Mouse (Mus musculus) stomach, embryonic 14.5 days (tissue): Measurements from ENCODE around the gene Nop10. TPM values are rescaled to one million over a fixed set of nuclear protein-coding genes. Genes with fewer than 3 reads are reported as not detected.

ENCODE experiments used
- ATAC-seq: fragments of 200-750 bp; cut with Nextera tagmentation; 2 replicates; pipeline ENCODE4 v1.8.0; 2017; ENCODE audit warnings: low read depth, moderate TSS enrichment; ENCODE audit not compliant: insufficient number of reproducible peaks, insufficient read depth, low FRiP score
- H3K27ac ChIP-seq: fragments of 300-500 bp; sonication (generic); 2 replicates; pipeline ENCODE4 v1.5.1; 2014; ENCODE audit warnings: mild to moderate bottlenecking, low read length, moderate library complexity, mixed read lengths
- H3K27me3 ChIP-seq: fragments of 300-500 bp; sonication (generic); 2 replicates; pipeline ENCODE4 v1.6.1; 2014; ENCODE audit warnings: low read length, control low read depth, mixed read lengths; ENCODE audit not compliant: control insufficient read depth, insufficient read depth
- H3K36me3 ChIP-seq: fragments of 300-500 bp; sonication (generic); 2 replicates; pipeline ENCODE4 v1.6.1; 2014; ENCODE audit warnings: mild to moderate bottlenecking, control low read depth, low read length, moderate library complexity, mixed read lengths; ENCODE audit not compliant: control insufficient read depth, insufficient read depth
- H3K4me1 ChIP-seq: fragments of 300-500 bp; sonication (generic); 2 replicates; pipeline ENCODE4 v1.6.1; 2014; ENCODE audit warnings: low read length, control low read depth, mixed read lengths; ENCODE audit not compliant: control insufficient read depth, insufficient read depth
- H3K4me2 ChIP-seq: fragments of 300-500 bp; sonication (generic); replicated peaks from 2 replicates; pipeline ENCODE4 v1.6.1; 2014; ENCODE audit warnings: low read depth, low read length, control low read depth
- H3K4me3 ChIP-seq: fragments of 300-500 bp; sonication (generic); 2 replicates; pipeline ENCODE4 v1.5.1; 2014; ENCODE audit warnings: low read depth, low read length, control low read depth
- H3K9ac ChIP-seq: fragments of 300-500 bp; sonication (generic); replicated peaks from 2 replicates; pipeline ENCODE4 v1.6.1; 2014; ENCODE audit warnings: low read depth, mild to moderate bottlenecking, control low read depth, low read length, moderate library complexity, mixed read lengths
- H3K9me3 ChIP-seq: fragments of 300-500 bp; sonication (generic); 2 replicates; pipeline ENCODE4 v1.6.1; 2016; ENCODE audit warnings: low read depth, low read length, control low read depth; ENCODE audit not compliant: control insufficient read depth
- WGBS: fragments of 180-500 bp; shearing (Covaris S2); extraction: QIAGEN DNeasy Blood & Tissue Kit; methylation state at CpG from one replicate; pipeline ENCODE4 v1.1.7; 2014; 5-methylcytosine and 5-hydroxymethylcytosine counted together
- polyA plus RNA-seq: library from polyadenylated mRNA; unstranded; fragments of >200 nt; fragmentation: Nextera tagmentation; extraction: Ambion mirVana; gene quantifications from 2 replicates; pipeline ENCODE4 v1.2.1, GENCODE M21; 2014

Nop10 gene
- polyA plus RNA-seq = 197 and 199 TPM in 2 replicates

- ATAC-seq = peak; percentile 51
- Histone ChIP-seq H3K4me3 (peak within 1 kb of the TSS; percentile 64), H3K4me2 (peak within 1 kb of the TSS; percentile 64), H3K9ac (peak within 1 kb of the TSS; percentile 33), H3K27me3 (no peaks in the 10 kb centered on the region), H3K9me3 (no peaks in the 10 kb centered on the region), H3K4me1 (peaks cover 10% of the 10 kb centered on the region), H3K27ac (peak within 1 kb of the TSS; percentile 55; the same call in 1 of the 2 replicates), H3K36me3 (no peaks in the 10 kb centered on the region)
- under 1% methylated on average over 36 of the region's 36 CpGs for WGBS
Observed at GRCm38 (mm10) chr2:112261748-112262653, at the start of gene Nop10. Nop10 (plus strand) TSS chr2:112261926.

- Histone ChIP-seq H3K36me3 (no peaks in the 10 kb centered on the region), H3K4me2 (no peak overlapping the region), H3K27me3 (no peaks in the 10 kb centered on the region), H3K4me3 (no peak overlapping the region), H3K27ac (no peak overlapping the region), H3K9me3 (no peaks in the 10 kb centered on the region), H3K9ac (no peak overlapping the region), H3K4me1 (no peaks in the 10 kb centered on the region)
- ATAC-seq = no peak
- 9% methylated on average over 1 of the region's 1 CpGs for WGBS
Observed at GRCm38 (mm10) chr2:112215977-112216376, 45.7 kb upstream of the Nop10 start.

- Histone ChIP-seq H3K36me3 (no peaks in the 10 kb centered on the region), H3K9me3 (no peaks in the 10 kb centered on the region), H3K4me3 (no peak overlapping the region), H3K9ac (no peak overlapping the region), H3K4me2 (no peak overlapping the region), H3K27ac (no peak overlapping the region), H3K4me1 (no peaks in the 10 kb centered on the region), H3K27me3 (no peaks in the 10 kb centered on the region)
- 70% methylated on average over 6 of the region's 6 CpGs for WGBS
- no peak for ATAC-seq
Observed at GRCm38 (mm10) chr2:112217614-112218013, 44.1 kb upstream of the Nop10 start.

GRCm38 (mm10) chr2:112220880-112221279 is 40.8 kb upstream of the Nop10 start:
- no peak for ATAC-seq
- Histone ChIP-seq H3K4me2 (no peak overlapping the region), H3K4me3 (no peak overlapping the region), H3K9ac (no peak overlapping the region), H3K27me3 (no peaks in the 10 kb centered on the region), H3K27ac (no peak overlapping the region), H3K4me1 (no peaks in the 10 kb centered on the region), H3K36me3 (no peaks in the 10 kb centered on the region), H3K9me3 (no peaks in the 10 kb centered on the region)
- 86% methylated on average over 5 of the region's 5 CpGs for WGBS

GRCm38 (mm10) chr2:112222607-112223006 is 39.1 kb upstream of the Nop10 start:
- Histone ChIP-seq H3K36me3 (no peaks in the 10 kb centered on the region), H3K27me3 (no peaks in the 10 kb centered on the region), H3K4me1 (no peaks in the 10 kb centered on the region), H3K9me3 (no peaks in the 10 kb centered on the region), H3K4me3 (no peak overlapping the region), H3K9ac (no peak overlapping the region), H3K4me2 (no peak overlapping the region), H3K27ac (no peak overlapping the region)
- WGBS = 62% methylated on average over 5 of the region's 5 CpGs
- no peak for ATAC-seq

- Histone ChIP-seq H3K4me1 (no peaks in the 10 kb centered on the region), H3K27me3 (no peaks in the 10 kb centered on the region), H3K9me3 (no peaks in the 10 kb centered on the region), H3K4me3 (no peak overlapping the region), H3K36me3 (no peaks in the 10 kb centered on the region), H3K9ac (no peak overlapping the region), H3K4me2 (no peak overlapping the region), H3K27ac (no peak overlapping the region)
- 51% methylated on average over 4 of the region's 4 CpGs for WGBS
- ATAC-seq = no peak
Observed at GRCm38 (mm10) chr2:112224356-112224755, 37.4 kb upstream of the Nop10 start.

- H3K27ac ChIP-seq = no peak overlapping the region
- WGBS = 84% methylated on average over 1 of the region's 1 CpGs
- H3K36me3 ChIP-seq = no peaks in the 10 kb centered on the region
- H3K4me1 ChIP-seq = no peaks in the 10 kb centered on the region
- no peaks in the 10 kb centered on the region for H3K9me3 ChIP-seq
- H3K27me3 ChIP-seq = no peaks in the 10 kb centered on the region
- no peak for ATAC-seq
- no peak overlapping the region for H3K9ac ChIP-seq
- H3K4me2 ChIP-seq = no peak overlapping the region
- H3K4me3 ChIP-seq = no peak overlapping the region
Observed at GRCm38 (mm10) chr2:112232623-112233022, 29.1 kb upstream of the Nop10 start.

- no peaks in the 10 kb centered on the region; the same call in 1 of the 2 replicates for H3K4me1 ChIP-seq
- H3K27ac ChIP-seq = no peak overlapping the region
Observed at GRCm38 (mm10) chr2:112236620-112237019, 25.1 kb upstream of the Nop10 start.

More at GRCm38 (mm10) chr2:112236620-112237019, 25.1 kb upstream of the Nop10 start:
- H3K4me3 ChIP-seq = no peak overlapping the region
- H3K36me3 ChIP-seq = no peaks in the 10 kb centered on the region
- WGBS = 85% methylated on average over 2 of the region's 2 CpGs
- no peak overlapping the region for H3K9ac ChIP-seq
- no peaks in the 10 kb centered on the region for H3K9me3 ChIP-seq
- H3K27me3 ChIP-seq = no peaks in the 10 kb centered on the region
- no peak for ATAC-seq
- no peak overlapping the region for H3K4me2 ChIP-seq
